Mouse (Mus musculus) hindbrain, embryonic 11.5 days (tissue): ENCODE results near the gene Amt. TPM values are rescaled to one million over a fixed set of nuclear protein-coding genes. Genes with fewer than 3 reads are reported as not detected.

Experiments used
- ATAC-seq: fragments of 200-750 bp; cut with Nextera tagmentation; 2 replicates; pipeline ENCODE4 v1.8.0; 2017; ENCODE audit warnings: mild to moderate bottlenecking, moderate TSS enrichment, moderate library complexity; ENCODE audit not compliant: low FRiP score
- DNase-seq: peaks from one replicate; pipeline ENCODE4 v3.0.0-alpha.2; 2015; ENCODE audit warnings: low spot score
- H3K27ac ChIP-seq: fragments of 300-500 bp; sonication (generic); 2 replicates; pipeline ENCODE4 v1.5.1; 2014; ENCODE audit warnings: mild to moderate bottlenecking, low read depth, low read length
- H3K27me3 ChIP-seq: fragments of 300-500 bp; sonication (generic); 2 replicates; pipeline ENCODE4 v1.6.1; 2014; ENCODE audit warnings: mild to moderate bottlenecking, low read length, moderate library complexity, mixed read lengths; ENCODE audit not compliant: control insufficient read depth, insufficient read depth
- H3K36me3 ChIP-seq: fragments of 300-500 bp; sonication (generic); 2 replicates; pipeline ENCODE4 v1.6.1; 2014; ENCODE audit warnings: mild to moderate bottlenecking, low read length, moderate library complexity, mixed read lengths; ENCODE audit not compliant: control insufficient read depth, insufficient read depth
- H3K4me1 ChIP-seq: fragments of 300-500 bp; sonication (generic); replicated peaks from 2 replicates; pipeline ENCODE4 v1.6.1; 2014; ENCODE audit warnings: low read length, mixed read lengths; ENCODE audit not compliant: control insufficient read depth, insufficient read depth
- H3K4me2 ChIP-seq: fragments of 300-500 bp; sonication (generic); replicated peaks from 2 replicates; pipeline ENCODE4 v1.6.1; 2014; ENCODE audit warnings: mild to moderate bottlenecking, low read depth, low read length
- H3K4me3 ChIP-seq: fragments of 300-500 bp; sonication (generic); 2 replicates; pipeline ENCODE4 v1.5.1; 2014; ENCODE audit warnings: low read depth, low read length
- H3K9ac ChIP-seq: fragments of 300-500 bp; sonication (generic); 2 replicates; pipeline ENCODE4 v1.6.1; 2014; ENCODE audit warnings: low read depth, low read length
- H3K9me3 ChIP-seq: fragments of 300-500 bp; sonication (generic); 2 replicates; pipeline ENCODE4 v1.6.1; 2016; ENCODE audit warnings: low read length; ENCODE audit not compliant: control insufficient read depth
- WGBS: fragments of 180-500 bp; shearing (Covaris S2); extraction: QIAGEN DNeasy Blood & Tissue Kit; methylation state at CpG from one replicate; pipeline ENCODE4 v1.1.7; 2014; 5-methylcytosine and 5-hydroxymethylcytosine counted together
- polyA plus RNA-seq: library from polyadenylated mRNA; unstranded; fragments of >200 nt; fragmentation: Nextera tagmentation; extraction: Ambion mirVana; gene quantifications from 2 replicates; pipeline ENCODE4 v1.2.1, GENCODE M21; 2014

The Amt gene
- polyA plus RNA-seq, 1 experiment from 2014 or later: 23.8 TPM

GRCm38 (mm10) chr9:108338886-108339781 lies 42.5 kb downstream of the Amt start, which contains the start of gene Gpx1:
Gene Gpx1, plus strand, starts transcription at chr9:108338903.
- peak within 1 kb of the TSS; percentile 81 for H3K4me3 ChIP-seq
- H3K9me3 ChIP-seq: no peaks in the 10 kb centered on the region
- ATAC-seq: peak; percentile 96
- no peaks in the 10 kb centered on the region for H3K27me3 ChIP-seq
- peak within 1 kb of the TSS; percentile 49 for H3K4me2 ChIP-seq
- peak within 1 kb of the TSS; percentile 85 for H3K27ac ChIP-seq
- no peaks in the 10 kb centered on the region for H3K36me3 ChIP-seq
- peak; percentile 92 for DNase-seq
- 1% methylated on average over 49 of the region's 49 CpGs for WGBS
- H3K9ac ChIP-seq: peak within 1 kb of the TSS; percentile 95
- peaks cover 11% of the 10 kb centered on the region; the same call in 1 of the 2 replicates for H3K4me1 ChIP-seq

GRCm38 (mm10) chr9:108339886-108340257 lies 43.2 kb downstream of the Amt start:
- H3K9me3 ChIP-seq: no peaks in the 10 kb centered on the region
- WGBS: 17% methylated on average over 20 of the region's 20 CpGs
- H3K27ac ChIP-seq: no peak overlapping the region
- H3K4me3 ChIP-seq: peak overlapping the region; percentile 81
- DNase-seq (no peak), ATAC-seq (no peak)
- no peaks in the 10 kb centered on the region for H3K36me3 ChIP-seq
- peak overlapping the region; percentile 49 for H3K4me2 ChIP-seq
- peak overlapping the region; percentile 95 for H3K9ac ChIP-seq
- no peaks in the 10 kb centered on the region for H3K27me3 ChIP-seq
- H3K4me1 ChIP-seq: peaks cover 11% of the 10 kb centered on the region; the same call in 1 of the 2 replicates

GRCm38 (mm10) chr9:108340258-108341138 lies 43.8 kb downstream of the Amt start:
- ATAC-seq (no peak), DNase-seq (no peak)
- peak overlapping the region; percentile 95 for H3K9ac ChIP-seq
- H3K4me1 ChIP-seq: peaks cover 11% of the 10 kb centered on the region; the same call in 1 of the 2 replicates
- 73% methylated on average over 10 of the region's 10 CpGs for WGBS
- H3K9me3 ChIP-seq: no peaks in the 10 kb centered on the region
- peak overlapping the region; percentile 49 for H3K4me2 ChIP-seq
- H3K36me3 ChIP-seq: no peaks in the 10 kb centered on the region
- 0 out of 2 replicates have a peak overlapping the region, but pooled peaks have one; percentile 30 for H3K27ac ChIP-seq
- H3K27me3 ChIP-seq: no peaks in the 10 kb centered on the region
- peak overlapping the region; percentile 81 for H3K4me3 ChIP-seq

- H3K4me2 ChIP-seq: 0 out of 2 replicates have a peak overlapping the region, but pooled peaks have one; percentile 3
- H3K36me3 ChIP-seq: no peaks in the 10 kb centered on the region
- no peaks in the 10 kb centered on the region for H3K27me3 ChIP-seq
- ATAC-seq (no peak), DNase-seq (no peak)
- H3K4me1 ChIP-seq: peaks cover 11% of the 10 kb centered on the region; the same call in 1 of the 2 replicates
- no peak overlapping the region for H3K27ac ChIP-seq
- no peak overlapping the region for H3K9ac ChIP-seq
- no peak overlapping the region for H3K4me3 ChIP-seq
- 93% methylated on average over 5 of the region's 5 CpGs for WGBS
- H3K9me3 ChIP-seq: no peaks in the 10 kb centered on the region
Measured at GRCm38 (mm10) chr9:108341139-108341475, 44.5 kb downstream of the Amt start.

DNA sequence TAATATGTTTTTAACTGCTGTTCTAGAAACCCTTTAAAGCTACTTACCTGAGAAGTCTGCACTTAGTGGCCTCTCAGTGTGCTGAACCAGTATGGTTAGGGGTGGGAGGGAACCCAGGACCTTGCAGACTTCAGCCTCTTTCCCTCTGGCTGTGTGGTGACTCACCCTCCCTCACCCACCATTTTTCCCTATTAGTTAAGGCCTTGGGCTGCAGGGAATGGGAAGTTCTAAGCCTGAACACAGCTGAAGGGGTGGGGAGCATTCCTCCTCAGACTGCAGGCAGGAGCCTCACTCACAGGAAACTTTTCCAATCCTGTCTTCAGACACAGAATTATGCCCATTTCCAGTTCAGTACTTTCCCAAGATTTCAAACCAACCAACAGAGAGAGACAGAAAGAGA lies 45.1 kb downstream of the Amt start:
- Histone ChIP-seq H3K27ac (no peak overlapping the region), H3K27me3 (no peaks in the 10 kb centered on the region)
- ATAC-seq: no peak

DNA sequence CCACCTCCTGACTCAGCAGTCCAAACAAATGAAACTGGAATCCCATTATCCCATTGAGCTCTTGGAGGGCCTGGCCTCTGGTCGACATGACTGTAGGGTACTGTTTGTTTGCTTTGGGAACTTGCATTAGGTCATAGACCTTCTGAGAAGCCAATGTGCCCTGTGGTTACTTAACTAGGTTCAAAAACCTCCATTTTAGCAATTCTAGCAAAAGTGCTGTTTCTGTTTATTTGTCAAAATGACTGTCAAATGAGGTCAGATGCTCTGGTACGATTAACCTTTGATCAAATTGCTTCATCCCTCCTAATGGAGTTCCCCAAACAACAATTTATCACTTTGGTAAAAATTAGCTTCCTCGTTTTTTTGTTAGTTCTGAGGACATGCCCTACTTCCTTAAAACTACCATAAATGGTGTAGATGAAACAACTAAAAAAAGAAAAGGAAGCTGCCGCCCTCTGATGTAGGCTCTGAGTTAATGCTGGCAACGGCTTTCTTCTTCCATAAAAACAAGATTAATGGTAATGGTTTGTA lies 45.7 kb downstream of the Amt start:
- H3K4me3 ChIP-seq: no peak overlapping the region
- no peaks in the 10 kb centered on the region for H3K27me3 ChIP-seq
- no peaks in the 10 kb centered on the region for H3K9me3 ChIP-seq
- no peak for ATAC-seq
- H3K4me2 ChIP-seq: no peak overlapping the region
- WGBS: 59% methylated on average over 5 of the region's 5 CpGs
- no peak overlapping the region for H3K9ac ChIP-seq
- H3K4me1 ChIP-seq: peaks cover 11% of the 10 kb centered on the region; the same call in 1 of the 2 replicates
- no peak for DNase-seq
- no peaks in the 10 kb centered on the region for H3K36me3 ChIP-seq
- no peak overlapping the region for H3K27ac ChIP-seq

More for the DNA sequence above, 45.1 kb downstream of the Amt start:
- Histone ChIP-seq H3K9me3 (no peaks in the 10 kb centered on the region), H3K4me2 (no peak overlapping the region), H3K4me3 (no peak overlapping the region), H3K9ac (no peak overlapping the region), H3K4me1 (peaks cover 11% of the 10 kb centered on the region; the same call in 1 of the 2 replicates), H3K36me3 (no peaks in the 10 kb centered on the region)
- no peak for DNase-seq

DNA sequence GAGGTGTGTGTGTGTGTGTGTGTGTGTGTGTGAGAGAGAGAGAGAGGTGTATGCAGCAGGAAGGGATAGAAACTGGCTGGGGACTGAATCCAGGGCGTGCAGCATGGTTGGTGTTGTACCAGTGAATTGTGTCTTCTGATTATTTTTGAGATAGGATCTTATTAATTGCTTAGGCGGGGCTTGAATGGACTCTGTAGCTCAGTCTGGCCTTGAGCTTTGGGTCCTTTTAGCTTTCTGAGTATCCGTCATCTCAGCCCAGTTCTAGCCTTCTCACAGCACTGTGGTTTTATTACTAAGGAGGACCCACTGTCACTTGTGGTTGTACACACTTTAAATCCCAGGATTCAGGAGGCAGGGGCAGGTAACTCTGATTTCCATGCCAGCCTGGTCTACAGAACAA lies 46.7 kb downstream of the Amt start:
- Histone ChIP-seq H3K4me2 (no peak overlapping the region), H3K9me3 (no peaks in the 10 kb centered on the region), H3K36me3 (no peaks in the 10 kb centered on the region), H3K27ac (no peak overlapping the region), H3K27me3 (no peaks in the 10 kb centered on the region), H3K4me3 (no peak overlapping the region), H3K4me1 (peaks cover 10% of the 10 kb centered on the region; the same call in 1 of the 2 replicates), H3K9ac (no peak overlapping the region)
- WGBS: 84% methylated on average over 3 of the region's 3 CpGs
- no peak for DNase-seq
- no peak for ATAC-seq

DNA sequence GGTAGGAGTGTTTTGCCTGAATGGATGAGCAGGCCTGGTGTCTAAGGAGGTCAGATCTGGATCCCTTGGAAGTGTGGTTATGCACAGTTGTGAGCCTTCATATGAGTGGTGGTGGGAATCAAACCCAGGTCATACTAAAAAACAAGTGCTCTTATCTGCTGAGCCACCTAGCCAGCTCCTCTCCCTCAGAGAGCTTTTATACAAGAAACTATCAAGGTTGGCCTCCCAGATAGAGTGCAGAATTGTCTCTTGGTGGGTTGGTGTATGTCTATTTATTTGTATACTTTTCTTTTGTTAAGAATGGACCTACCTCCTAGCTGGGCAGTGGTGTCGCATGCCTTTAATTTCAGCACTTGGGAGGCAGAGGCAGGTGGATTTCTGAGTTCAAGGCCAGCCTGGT lies 47.2 kb downstream of the Amt start:
- H3K4me1 ChIP-seq: peaks cover 10% of the 10 kb centered on the region; the same call in 1 of the 2 replicates
- no peak overlapping the region for H3K4me3 ChIP-seq
- 100% methylated on average over 1 of the region's 1 CpGs for WGBS
- no peak for DNase-seq
- no peaks in the 10 kb centered on the region for H3K27me3 ChIP-seq
- H3K4me2 ChIP-seq: no peak overlapping the region
- H3K27ac ChIP-seq: no peak overlapping the region
- no peak overlapping the region for H3K9ac ChIP-seq
- H3K9me3 ChIP-seq: no peaks in the 10 kb centered on the region
- no peaks in the 10 kb centered on the region for H3K36me3 ChIP-seq
- ATAC-seq: no peak
